Mouse (Mus musculus): ENCODE measurements around the gene Kdm6b.

Kdm6b gene

GRCm38 (mm10) chr11:69364910-69365309 is 48.6 kb downstream of the Kdm6b start:
- DNase-seq = peak; percentile 99

DNA sequence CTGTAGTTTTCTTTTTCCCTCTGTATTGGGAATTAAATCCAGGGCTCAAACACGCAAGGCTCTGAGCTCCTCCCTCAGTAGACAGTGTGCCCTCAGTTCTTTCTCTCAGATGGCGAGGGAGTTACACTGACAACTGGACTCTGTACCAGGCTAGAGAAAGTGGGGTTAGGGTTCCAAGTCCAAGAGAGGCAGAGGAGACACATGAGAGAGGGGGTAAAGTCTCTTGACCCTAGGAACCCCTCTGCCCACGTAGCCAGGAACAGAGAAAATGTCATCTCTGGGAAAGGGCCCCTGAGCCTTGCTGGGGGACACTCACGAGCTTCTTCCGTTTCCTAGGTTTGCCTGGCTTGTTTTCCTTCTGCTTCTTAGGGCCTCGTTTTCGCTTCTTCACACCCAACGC is 49.1 kb downstream of the Kdm6b start:
- peak; percentile 90 for DNase-seq

DNA sequence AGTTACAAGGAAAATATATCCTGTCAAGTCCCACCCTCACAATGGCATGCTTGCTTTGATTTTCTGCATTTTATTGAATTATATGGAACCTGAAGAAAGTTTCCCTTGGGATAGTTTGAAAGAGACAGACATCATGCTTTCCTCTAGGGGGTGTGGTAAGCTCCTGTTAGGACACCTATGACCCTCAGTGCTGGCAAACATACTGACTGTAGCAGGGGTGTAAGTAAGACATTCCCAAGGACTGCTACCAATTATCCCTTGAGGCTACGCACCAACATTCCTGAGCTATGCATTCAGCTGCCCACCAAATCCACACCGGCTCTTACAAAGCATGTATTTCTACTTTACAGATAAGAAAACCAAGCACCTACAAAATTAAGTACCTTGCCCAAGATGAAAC is 51.0 kb downstream of the Kdm6b start:
- DNase-seq = peak; percentile 54

DNA sequence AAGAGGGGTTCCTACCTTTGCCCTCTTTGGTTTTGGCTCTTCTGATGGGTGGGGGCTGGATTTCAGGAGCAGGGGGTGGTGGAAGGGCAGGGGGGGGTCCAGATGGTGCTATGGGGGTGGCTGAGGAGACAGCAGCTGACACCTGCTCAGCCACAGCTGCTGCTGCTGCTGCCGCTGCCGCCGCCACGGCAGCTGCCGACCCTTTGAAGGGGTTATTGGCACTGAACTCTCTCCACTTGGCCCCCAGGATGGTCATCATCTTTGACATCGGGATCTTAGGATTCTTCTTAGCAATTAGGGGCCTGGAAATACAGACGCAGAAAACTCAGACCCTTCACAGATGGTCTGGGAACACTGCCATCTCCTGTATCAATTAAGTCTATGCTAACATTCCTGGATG is 51.5 kb downstream of the Kdm6b start:
- no peak for DNase-seq

DNA sequence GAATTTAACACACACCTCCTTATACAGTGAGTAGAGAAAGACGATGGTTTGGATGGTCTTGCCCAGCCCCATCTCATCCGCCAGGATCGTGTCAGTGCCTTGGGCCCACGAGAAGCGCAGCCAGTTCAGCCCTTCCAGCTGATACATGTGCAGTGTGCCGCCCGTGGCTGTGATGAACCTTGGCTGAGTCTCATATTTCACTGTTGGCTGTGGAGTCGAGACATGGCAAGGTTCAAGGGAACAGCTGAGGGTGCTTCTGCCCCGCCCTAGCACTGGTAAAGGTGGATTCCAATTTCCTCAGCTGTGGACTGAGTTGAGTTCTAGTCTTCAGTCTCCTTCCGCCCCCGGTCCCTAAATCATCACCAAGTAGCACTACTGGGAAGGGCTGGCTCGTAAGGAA is 55.8 kb downstream of the Kdm6b start:
- no peak for DNase-seq

- no peak for DNase-seq
These were observed 56.9 kb downstream of the Kdm6b start for GRCm38 (mm10) chr11:69356544-69356943.

Data from kidney, adult 9 months (tissue).